Mouse (Mus musculus) CH12.LX (cell line): ENCODE results near the gene Neurod2. TPM values are rescaled to one million over a fixed set of nuclear protein-coding genes. Genes with fewer than 3 reads are reported as not detected.
A peak's percentile ranks its signal among the peaks of the same experiment; 100 is the strongest.

ENCODE experiments used
- DNase-seq: peaks from one replicate; pipeline ENCODE4 v3.0.0-alpha.2; 2013; ENCODE audit errors: extremely low read depth
- H3K27ac ChIP-seq: 2 replicates; pipeline ENCODE4 v1.5.1; 2012; ENCODE audit warnings: low read depth, mild to moderate bottlenecking, control low read depth, moderate library complexity; ENCODE audit not compliant: insufficient read depth
- H3K27me3 ChIP-seq: replicated peaks from 2 replicates; pipeline ENCODE3; 2012; ENCODE audit warnings: inconsistent platforms
- H3K36me3 ChIP-seq, 2 experiments: replicated peaks in 1 of 2; 2 replicates each; pipeline versions ENCODE3 to v1.6.1; 2012; ENCODE audit warnings: inconsistent platforms in 1 of 2, low read length in 1 of 2, mild to moderate bottlenecking in 1 of 2, mixed read lengths in 1 of 2, moderate library complexity in 1 of 2; ENCODE audit not compliant: control insufficient read depth in 1 of 2, insufficient read depth in 1 of 2
- H3K4me1 ChIP-seq, 2 experiments: 2 replicates each; pipeline ENCODE4 v1.6.1; 2012; ENCODE audit warnings: inconsistent platforms in 1 of 2, moderate library complexity in 1 of 2; ENCODE audit not compliant: insufficient read depth in 2 of 2, control insufficient read depth in 1 of 2
- H3K4me2 ChIP-seq: 2 replicates; pipeline ENCODE4 v1.6.1; 2012; ENCODE audit warnings: low read depth, mild to moderate bottlenecking, control low read depth; ENCODE audit not compliant: poor library complexity, insufficient read depth, severe bottlenecking
- H3K4me3 ChIP-seq, 3 experiments: fragments of 150-350 bp in 1 of 3; sonication (generic) in 1 of 3; replicated peaks in 1 of 3; 2 replicates each; pipeline versions ENCODE3 to v1.5.1; 2011 to 2012; ENCODE audit warnings: low read depth in 2 of 3, low read length in 2 of 3, mild to moderate bottlenecking in 2 of 3, moderate library complexity in 2 of 3, control low read depth in 1 of 3, improper control_type of control experiment in 1 of 3, inconsistent platforms in 1 of 3, mixed read lengths in 1 of 3; ENCODE audit not compliant: poor library complexity in 1 of 3
- H3K79me2 ChIP-seq: replicated peaks from 2 replicates; pipeline ENCODE4 v1.6.1; 2012; ENCODE audit warnings: mild to moderate bottlenecking, moderate library complexity; ENCODE audit not compliant: control insufficient read depth, poor library complexity, insufficient read depth, severe bottlenecking; ENCODE audit errors: extremely low read depth
- H3K9ac ChIP-seq: 2 replicates; pipeline ENCODE4 v1.6.1; 2012; ENCODE audit warnings: low read depth, mild to moderate bottlenecking, control low read depth, moderate library complexity; ENCODE audit not compliant: insufficient read depth
- H3K9me3 ChIP-seq: replicated peaks from 2 replicates; pipeline ENCODE3; 2012; ENCODE audit warnings: low read length, inconsistent platforms, mixed read lengths
- BHLHE40 ChIP-seq: IDR thresholded peaks from 2 replicates; pipeline ENCODE4 v1.6.1; 2011; ENCODE audit warnings: mild to moderate bottlenecking, low read depth, low read length, improper control_type of control experiment
- CHD1 ChIP-seq: IDR thresholded peaks from 2 replicates; pipeline ENCODE4 v1.6.1; 2012; ENCODE audit warnings: low read depth, low read length, improper control_type of control experiment, inconsistent platforms
- CHD2 ChIP-seq: IDR thresholded peaks from 2 replicates; pipeline ENCODE4 v1.6.1; 2011; ENCODE audit warnings: low read length, improper control_type of control experiment
- CTCF ChIP-seq, 2 experiments: IDR thresholded peaks in 1 of 2; conservative IDR thresholded peaks in 1 of 2; 2 replicates each; pipeline ENCODE4 v1.5.1; 2011 to 2012; ENCODE audit warnings: low read depth in 2 of 2, low read length in 2 of 2, improper control_type of control experiment in 1 of 2, inconsistent platforms in 1 of 2, mild to moderate bottlenecking in 1 of 2, moderate library complexity in 1 of 2
- E2F4 ChIP-seq: IDR thresholded peaks from 2 replicates; pipeline ENCODE4 v1.6.1; 2011; ENCODE audit warnings: low read depth, low read length, improper control_type of control experiment; ENCODE audit not compliant: insufficient replicate concordance
- EP300 ChIP-seq: IDR thresholded peaks from 2 replicates; pipeline ENCODE4 v1.6.1; 2011; ENCODE audit warnings: low read length, improper control_type of control experiment
- ETS1 ChIP-seq: conservative IDR thresholded peaks from 2 replicates; pipeline ENCODE4 v1.6.1; 2012; ENCODE audit warnings: low read depth, mild to moderate bottlenecking, inconsistent platforms, low read length, improper control_type of control experiment, moderate library complexity
- HCFC1 ChIP-seq: IDR thresholded peaks from 2 replicates; pipeline ENCODE4 v1.6.1; 2012; ENCODE audit warnings: low read depth, mild to moderate bottlenecking, inconsistent platforms, low read length, improper control_type of control experiment
- RAD21 ChIP-seq: IDR thresholded peaks from 2 replicates; pipeline ENCODE4 v1.6.1; 2011; ENCODE audit warnings: low read depth, mild to moderate bottlenecking, low read length, improper control_type of control experiment, moderate library complexity
- SIN3A ChIP-seq: IDR thresholded peaks from 2 replicates; pipeline ENCODE4 v1.6.1; 2012; ENCODE audit warnings: low read length, improper control_type of control experiment, inconsistent platforms
- SMC3 ChIP-seq: IDR thresholded peaks from 2 replicates; pipeline ENCODE4 v1.6.1; 2011; ENCODE audit warnings: low read depth, low read length, improper control_type of control experiment
- TCF12 ChIP-seq: IDR thresholded peaks from 2 replicates; pipeline ENCODE4 v1.6.1; 2014; ENCODE audit warnings: low read depth, mild to moderate bottlenecking, inconsistent platforms, low read length, improper control_type of control experiment
- USF2 ChIP-seq: conservative IDR thresholded peaks from 2 replicates; pipeline ENCODE4 v1.6.1; 2011; ENCODE audit warnings: low read depth, low read length, improper control_type of control experiment
- ZKSCAN1 ChIP-seq: IDR thresholded peaks from 2 replicates; pipeline ENCODE4 v1.6.1; 2012; ENCODE audit warnings: low read depth, inconsistent platforms, low read length, improper control_type of control experiment, borderline replicate concordance
- ZNF384 ChIP-seq: IDR thresholded peaks from 2 replicates; pipeline ENCODE4 v1.6.1; 2012; ENCODE audit warnings: low read depth, low read length, improper control_type of control experiment, inconsistent platforms
- dilution Hi-C: fragments of 300-500 bp; cut with MboI; formaldehyde crosslinking; loops from 2 replicates; pipeline ENCODE4 v1.14.3; 2020; ENCODE audit warnings: low sequenced_read_pairs; ENCODE audit not compliant: extremely low pct_unique_long_range_greater_than_20kb, extremely low pct_ligation_motif_present
- in situ Hi-C: fragments of 300-500 bp; cut with MboI; formaldehyde crosslinking; loops from 3 replicates; pipeline ENCODE4 v1.14.3; 2019; ENCODE audit warnings: low sequenced_read_pairs, low pct_ligation_motif_present, low pct_unique_long_range_greater_than_20kb, mixed read lengths
- polyA plus RNA-seq: library from polyadenylated mRNA; unstranded; fragments of >175 nt; gene quantifications from 2 replicates; pipeline ENCODE4 v1.2.1, GENCODE M21; 2012; ENCODE audit warnings: low read depth; ENCODE audit not compliant: insufficient read length
- total RNA-seq, 2 experiments: library from RNA; depleted of rRNA; stranded (reverse); fragments of 300-350 nt in 1 of 2; fragments of >200 nt in 1 of 2; gene quantifications; 2 replicates each; pipeline ENCODE4 v1.2.3; 2012 to 2014

The Neurod2 gene
- total and polyA plus RNA-seq, 3 experiments = not detected

DNA sequence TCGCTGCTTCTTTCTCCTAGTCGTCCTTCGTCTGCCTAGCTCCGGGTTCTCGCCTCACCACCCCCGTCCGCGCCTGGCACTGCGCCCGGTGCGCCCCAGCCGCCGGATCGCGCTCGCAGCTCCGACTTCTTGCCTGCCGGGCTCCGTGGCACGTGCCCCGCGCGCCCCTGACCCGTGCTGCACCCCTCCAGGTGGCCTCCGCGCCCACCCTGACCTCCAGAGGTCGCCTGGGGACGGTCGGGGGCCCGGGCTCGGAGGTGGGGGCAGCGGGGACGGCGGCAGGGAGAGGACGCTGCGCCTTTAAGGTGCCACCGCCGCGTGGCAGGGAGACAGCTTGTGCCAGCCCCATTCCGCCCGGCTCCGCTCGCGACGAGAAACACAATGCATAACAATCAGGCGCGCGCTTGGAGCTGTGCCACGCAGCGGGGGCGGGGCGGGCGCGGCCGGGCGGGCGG, 9.1 kb upstream of the Neurod2 start:
- Histone ChIP-seq H3K9me3 (no peaks in the 10 kb centered on the region), H3K36me3 (no peaks in the 10 kb centered on the region), H3K27ac (no peak overlapping the region), H3K79me2 (no peaks in the 10 kb centered on the region), H3K9ac (no peak overlapping the region), H3K4me1 (peaks cover 31 to 44% of the 10 kb centered on the region in 2 experiments), H3K4me3 (peak overlapping the region in 1 of 3 experiments; percentile 39), H3K27me3 (peaks cover 85% of the 10 kb centered on the region), H3K4me2 (peak overlapping the region; percentile 67)
- TF ChIP-seq E2F4 = no peak
- peak; percentile 62 for TF ChIP-seq BHLHE40
- no peak for TF ChIP-seq SMC3
- dilution Hi-C loops (no loop called here), in situ Hi-C loops (loop anchor here (25.0 kb wide), 1 partner anchor 299 kb away; the partner anchor contains the start of genes Gm12355, Gsdma2 and Gsdma3)
- no peak for DNase-seq

DNA sequence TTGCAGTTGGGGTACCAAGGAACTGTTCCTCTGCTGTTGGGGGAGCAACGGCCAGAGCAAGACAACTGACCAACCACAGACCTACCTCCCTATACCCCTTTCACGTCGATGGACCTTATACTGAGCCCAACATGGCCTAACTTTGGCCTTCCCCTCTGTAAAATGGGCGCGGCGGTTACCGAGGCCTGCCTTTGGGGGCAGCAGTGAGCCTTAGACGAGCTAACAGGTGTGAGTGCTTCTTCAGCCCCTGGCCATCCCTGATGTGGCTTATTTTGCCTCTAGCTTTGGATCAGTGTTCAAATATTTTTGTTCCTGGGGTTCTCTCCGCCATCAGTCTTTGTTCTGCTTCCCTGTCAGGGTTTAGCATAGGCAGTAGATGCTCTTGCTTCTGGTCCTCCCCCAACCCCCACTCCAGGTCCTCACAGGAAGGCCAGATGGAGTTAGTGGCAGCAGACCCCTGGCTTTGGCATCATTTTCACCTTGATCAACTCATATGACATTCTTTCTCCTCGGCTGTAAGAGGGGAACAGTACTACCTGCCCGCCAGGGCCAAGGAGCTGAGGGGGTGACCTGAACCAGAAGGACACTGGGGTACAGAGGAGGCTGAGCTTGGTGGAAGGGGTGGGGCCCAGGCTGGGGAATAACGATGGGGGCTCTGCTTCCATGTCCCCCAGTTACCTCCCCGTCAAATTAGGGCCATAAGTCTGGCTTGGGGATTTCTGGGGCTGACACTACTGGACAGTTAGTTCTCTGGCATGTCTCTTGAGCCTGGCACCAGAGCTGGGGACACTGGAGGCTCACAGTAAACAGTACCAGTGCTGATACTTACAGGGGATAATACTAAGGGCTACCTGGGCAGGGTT, 7.0 kb upstream of the Neurod2 start:
- H3K4me2 ChIP-seq = no peak overlapping the region
- no peak overlapping the region for H3K4me3 ChIP-seq
- H3K79me2 ChIP-seq = no peaks in the 10 kb centered on the region
- no peak overlapping the region for H3K27ac ChIP-seq
- peaks cover 29% of the 10 kb centered on the region in 2 experiments for H3K4me1 ChIP-seq
- H3K27me3 ChIP-seq = peaks cover 94% of the 10 kb centered on the region
- H3K9me3 ChIP-seq = peaks cover 2% of the 10 kb centered on the region
- peak; percentile 61 for DNase-seq
- no peaks in the 10 kb centered on the region for H3K36me3 ChIP-seq
- in situ Hi-C loops = loop anchor here (25.0 kb wide), 1 partner anchor 301 kb away; the partner anchor contains the start of genes Gm12355, Gsdma2 and Gsdma3
- TF ChIP-seq E2F4 (no peak), RAD21 (peak; percentile 23), CHD1 (no peak), EP300 (no peak), BHLHE40 (no peak), CTCF (conservative IDR thresholded peaks at IDR 0.05 in 1 of 2, IDR thresholded peaks at IDR 0.05 in 1 of 2; ENCODE audit: low read depth in 2 of 2, low read length in 2 of 2) (peak; percentile 60 to 77), HCFC1 (no peak)
- dilution Hi-C loops = no loop called here
- no peak overlapping the region for H3K9ac ChIP-seq

DNA sequence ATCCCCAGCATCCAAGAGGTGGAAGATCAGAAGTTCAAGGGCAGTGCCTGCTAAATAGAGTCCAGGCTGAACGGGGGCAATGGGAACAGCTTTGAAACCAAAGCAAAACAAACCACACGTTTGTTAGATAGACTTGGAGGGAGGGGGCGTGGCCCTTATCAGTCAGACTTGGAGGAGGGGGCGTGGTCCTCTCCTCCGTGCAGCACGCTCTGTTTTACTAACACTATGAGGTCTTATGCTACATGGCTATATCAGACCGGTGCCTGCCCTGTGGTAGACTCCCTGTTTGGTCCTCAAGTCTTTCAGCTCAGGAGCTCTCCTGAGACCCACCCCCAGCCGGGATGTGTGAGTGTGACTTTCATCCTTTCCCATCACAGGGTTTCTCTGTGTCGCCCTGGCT, 5.8 kb upstream of the Neurod2 start:
- peaks cover 25 to 27% of the 10 kb centered on the region in 2 experiments for H3K4me1 ChIP-seq
- H3K27me3 ChIP-seq = peaks cover 97% of the 10 kb centered on the region
- H3K9me3 ChIP-seq = peaks cover 2% of the 10 kb centered on the region
- dilution Hi-C loops (no loop called here), in situ Hi-C loops (loop anchor here (25.0 kb wide), 1 partner anchor 302 kb away; the partner anchor contains the start of genes Gm12355, Gsdma2 and Gsdma3)
- H3K27ac ChIP-seq = no peak overlapping the region
- no peaks in the 10 kb centered on the region for H3K79me2 ChIP-seq
- 0 out of 2 replicates have a peak overlapping the region, but pooled peaks have one; percentile 39 for H3K4me2 ChIP-seq
- H3K4me3 ChIP-seq = no peak overlapping the region
- peak; percentile 35 for DNase-seq
- no peaks in the 10 kb centered on the region for H3K36me3 ChIP-seq
- H3K9ac ChIP-seq = no peak overlapping the region
- TF ChIP-seq USF2 (no peak), ZKSCAN1 (no peak), RAD21 (no peak), TCF12 (no peak), CHD2 (no peak), ZNF384 (no peak), ETS1 (no peak), SIN3A (no peak)
